Mouse (Mus musculus) intestine, embryonic 15.5 days (tissue): ENCODE measurements around the gene Kiz. TPM values are rescaled to one million over a fixed set of nuclear protein-coding genes. Genes with fewer than 3 reads are reported as not detected.
A peak's percentile ranks its signal among the peaks of the same experiment; 100 is the strongest.

Source experiments
- ATAC-seq: fragments of 200-750 bp; cut with Nextera tagmentation; 2 replicates; pipeline ENCODE4 v1.8.0; 2017; ENCODE audit warnings: moderate TSS enrichment, moderate library complexity
- H3K27ac ChIP-seq: fragments of 300-500 bp; sonication (generic); 2 replicates; pipeline ENCODE4 v1.5.1; 2015; ENCODE audit warnings: mild to moderate bottlenecking, inconsistent platforms
- H3K27me3 ChIP-seq: fragments of 300-500 bp; sonication (generic); replicated peaks from 2 replicates; pipeline ENCODE4 v1.6.1; 2015; ENCODE audit warnings: inconsistent platforms
- H3K36me3 ChIP-seq: fragments of 300-500 bp; sonication (generic); 2 replicates; pipeline ENCODE4 v1.6.1; 2015; ENCODE audit warnings: inconsistent platforms
- H3K4me1 ChIP-seq: fragments of 300-500 bp; sonication (generic); replicated peaks from 2 replicates; pipeline ENCODE4 v1.6.1; 2015; ENCODE audit warnings: inconsistent platforms
- H3K4me2 ChIP-seq: fragments of 300-500 bp; sonication (generic); replicated peaks from 2 replicates; pipeline ENCODE4 v1.6.1; 2015; ENCODE audit warnings: mild to moderate bottlenecking, inconsistent platforms
- H3K4me3 ChIP-seq: fragments of 300-500 bp; sonication (generic); replicated peaks from 2 replicates; pipeline ENCODE4 v1.5.1; 2015; ENCODE audit warnings: inconsistent platforms
- H3K9ac ChIP-seq: fragments of 300-500 bp; sonication (generic); 2 replicates; pipeline ENCODE4 v1.6.1; 2015; ENCODE audit warnings: inconsistent platforms
- H3K9me3 ChIP-seq: fragments of 300-500 bp; sonication (generic); 2 replicates; pipeline ENCODE4 v1.6.1; 2016; ENCODE audit warnings: inconsistent platforms
- WGBS: fragments of 180-500 bp; shearing (Covaris S2); methylation state at CpG from one replicate; pipeline ENCODE4 v1.1.7; 2015; 5-methylcytosine and 5-hydroxymethylcytosine counted together
- polyA plus RNA-seq: library from polyadenylated mRNA; unstranded; fragments of >200 nt; fragmentation: Nextera tagmentation; extraction: Ambion mirVana; gene quantifications from 2 replicates; pipeline ENCODE4 v1.2.1, GENCODE M21; 2015

Kiz gene
- polyA plus RNA-seq, 1 experiment from 2014 or later: 24.2 TPM

DNA sequence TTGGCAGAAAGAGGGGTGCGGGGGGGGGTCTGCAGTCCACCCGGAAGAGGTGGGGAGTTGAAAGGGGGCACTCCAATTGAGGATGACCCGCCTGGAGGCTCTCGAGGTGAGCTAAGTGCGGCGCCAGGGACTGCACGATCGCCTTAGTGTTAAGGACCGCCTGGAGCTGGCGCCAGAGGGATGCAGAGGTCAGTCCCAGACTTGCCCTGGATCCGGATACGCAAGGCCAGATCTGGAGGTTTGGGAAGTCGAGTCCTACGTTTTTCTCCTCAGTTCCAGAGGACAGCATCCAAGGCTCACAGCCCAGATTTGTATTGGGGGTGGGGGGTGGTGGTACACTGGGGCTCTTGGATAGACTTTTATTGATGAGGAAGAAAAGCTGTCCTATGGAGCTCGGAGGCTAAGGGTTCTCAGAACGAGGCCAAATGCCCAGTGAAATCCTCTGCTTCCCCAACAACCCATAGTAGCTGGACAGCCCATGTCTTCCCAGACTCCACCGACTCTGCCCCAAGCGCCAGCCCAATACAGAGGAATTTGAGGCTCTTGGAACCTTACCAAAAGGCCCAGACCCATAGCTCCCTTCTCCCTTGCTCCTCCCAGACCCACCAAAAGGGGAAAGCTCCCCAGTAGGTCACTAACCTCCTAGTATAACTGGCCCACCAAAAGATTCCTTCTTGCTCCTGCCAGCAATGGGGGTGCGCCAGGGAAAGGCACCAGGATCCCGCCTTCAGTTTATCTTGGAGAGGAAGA lies 20.2 kb upstream of the Kiz start:
- Histone ChIP-seq H3K4me3 (peak overlapping the region; percentile 11; the same call in 1 of the 2 replicates), H3K27me3 (peaks cover 83% of the 10 kb centered on the region), H3K9ac (no peak overlapping the region), H3K4me2 (peak overlapping the region; percentile 39; the same call in 1 of the 2 replicates), H3K36me3 (no peaks in the 10 kb centered on the region), H3K4me1 (peaks cover 10% of the 10 kb centered on the region), H3K9me3 (no peaks in the 10 kb centered on the region), H3K27ac (no peak overlapping the region)
- 1% methylated on average over 20 of the region's 20 CpGs for WGBS
- ATAC-seq: peak; percentile 43; the same call in 1 of the 2 replicates

DNA sequence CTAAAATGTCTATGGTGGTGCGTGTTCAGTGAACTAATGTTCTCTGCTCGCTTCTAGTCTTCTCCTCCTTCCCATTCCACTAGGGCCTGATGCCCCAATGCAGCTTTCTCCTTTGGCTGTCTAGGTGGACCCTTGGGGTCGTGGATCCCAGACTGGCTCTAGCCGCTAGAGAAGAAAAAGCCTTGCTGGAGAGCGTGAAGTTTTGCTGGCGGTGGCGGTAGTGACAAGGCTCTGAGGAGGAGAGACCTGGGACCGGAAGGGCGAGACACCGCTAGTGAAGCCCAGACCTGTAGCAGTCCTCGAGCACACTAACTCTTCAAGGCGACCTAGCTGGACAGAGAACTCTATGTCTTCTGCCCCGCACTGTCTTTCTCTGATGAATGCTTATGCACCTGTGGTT lies 19.4 kb upstream of the Kiz start:
- H3K27ac ChIP-seq: no peak overlapping the region
- 3% methylated on average over 13 of the region's 13 CpGs for WGBS
- H3K4me1 ChIP-seq: peaks cover 10% of the 10 kb centered on the region
- no peaks in the 10 kb centered on the region for H3K9me3 ChIP-seq
- ATAC-seq: no peak
- no peak overlapping the region for H3K4me3 ChIP-seq
- peaks cover 82% of the 10 kb centered on the region for H3K27me3 ChIP-seq
- H3K9ac ChIP-seq: no peak overlapping the region
- no peaks in the 10 kb centered on the region for H3K36me3 ChIP-seq
- no peak overlapping the region for H3K4me2 ChIP-seq

DNA sequence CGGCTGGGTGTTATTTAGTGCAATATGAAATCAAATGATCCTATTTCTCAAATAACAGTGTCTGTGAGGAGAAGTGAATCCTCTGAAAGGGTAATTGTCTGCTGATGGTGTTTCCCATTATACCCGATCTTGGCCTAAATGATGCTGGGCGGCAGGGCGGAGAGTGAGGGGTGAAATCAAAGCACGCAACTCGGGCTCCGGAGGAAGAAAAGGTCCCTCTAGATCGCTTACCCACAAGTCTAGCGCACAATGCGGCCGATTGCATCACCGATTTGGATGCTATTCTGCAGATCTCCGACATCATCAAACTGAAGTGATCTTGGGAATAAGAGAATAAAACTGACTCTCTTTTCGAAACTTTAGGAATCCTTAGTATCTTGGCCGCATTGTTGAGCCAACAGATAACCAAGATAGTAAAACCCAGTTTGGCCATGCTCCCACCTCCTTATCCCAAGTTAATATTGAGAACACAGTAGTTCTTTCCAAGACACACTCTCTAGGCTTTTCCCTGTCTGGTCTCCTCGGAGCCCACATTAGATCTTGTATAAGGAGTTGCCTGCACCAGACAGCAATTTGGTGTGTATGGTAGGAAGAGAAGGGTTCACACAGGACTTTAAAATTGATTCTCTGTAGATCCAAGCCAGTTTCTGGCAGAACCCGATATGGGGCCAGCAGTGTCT lies 18.7 kb upstream of the Kiz start:
- Histone ChIP-seq H3K27ac (no peak overlapping the region), H3K4me3 (no peak overlapping the region), H3K4me1 (peaks cover 10% of the 10 kb centered on the region), H3K9ac (no peak overlapping the region), H3K36me3 (no peaks in the 10 kb centered on the region), H3K4me2 (no peak overlapping the region), H3K27me3 (peaks cover 82% of the 10 kb centered on the region), H3K9me3 (no peaks in the 10 kb centered on the region)
- 5% methylated on average over 17 of the region's 17 CpGs for WGBS
- no peak for ATAC-seq

DNA sequence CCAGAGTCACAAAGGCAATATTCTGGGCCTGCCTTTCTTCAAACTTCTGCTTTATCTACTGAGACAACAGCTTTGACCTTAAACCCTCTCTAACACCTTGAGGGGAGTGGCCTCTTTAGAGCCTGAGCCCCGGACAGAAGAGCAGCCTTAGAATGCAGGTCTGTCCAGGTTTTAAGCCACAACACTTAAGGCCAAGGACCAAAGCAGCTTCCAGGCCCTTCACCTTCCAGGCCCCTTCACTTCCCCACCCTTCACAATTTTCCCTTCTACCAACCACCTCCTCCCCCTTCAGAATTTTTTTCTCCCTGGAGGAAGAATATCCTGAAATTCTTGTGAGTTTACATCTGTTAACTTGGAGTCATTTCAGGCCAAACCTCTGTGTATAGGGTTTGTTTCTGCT lies 18.0 kb upstream of the Kiz start:
- peaks cover 10% of the 10 kb centered on the region for H3K4me1 ChIP-seq
- no peak for ATAC-seq
- no peaks in the 10 kb centered on the region for H3K36me3 ChIP-seq
- no peak overlapping the region for H3K9ac ChIP-seq
- no peak overlapping the region for H3K4me3 ChIP-seq
- WGBS: 0% methylated on average over 1 of the region's 1 CpGs
- H3K27ac ChIP-seq: no peak overlapping the region
- no peak overlapping the region for H3K4me2 ChIP-seq
- no peaks in the 10 kb centered on the region for H3K9me3 ChIP-seq
- H3K27me3 ChIP-seq: peaks cover 76% of the 10 kb centered on the region

GRCm38 (mm10) chr2:146838596-146839302 lies 16.9 kb upstream of the Kiz start:
- Histone ChIP-seq H3K4me2 (no peak overlapping the region), H3K9me3 (no peaks in the 10 kb centered on the region), H3K4me3 (no peak overlapping the region), H3K9ac (no peak overlapping the region), H3K4me1 (peaks cover 10% of the 10 kb centered on the region), H3K27me3 (peaks cover 65% of the 10 kb centered on the region), H3K27ac (no peak overlapping the region), H3K36me3 (no peaks in the 10 kb centered on the region)
- no peak for ATAC-seq
- WGBS: 1% methylated on average over 30 of the region's 30 CpGs

DNA sequence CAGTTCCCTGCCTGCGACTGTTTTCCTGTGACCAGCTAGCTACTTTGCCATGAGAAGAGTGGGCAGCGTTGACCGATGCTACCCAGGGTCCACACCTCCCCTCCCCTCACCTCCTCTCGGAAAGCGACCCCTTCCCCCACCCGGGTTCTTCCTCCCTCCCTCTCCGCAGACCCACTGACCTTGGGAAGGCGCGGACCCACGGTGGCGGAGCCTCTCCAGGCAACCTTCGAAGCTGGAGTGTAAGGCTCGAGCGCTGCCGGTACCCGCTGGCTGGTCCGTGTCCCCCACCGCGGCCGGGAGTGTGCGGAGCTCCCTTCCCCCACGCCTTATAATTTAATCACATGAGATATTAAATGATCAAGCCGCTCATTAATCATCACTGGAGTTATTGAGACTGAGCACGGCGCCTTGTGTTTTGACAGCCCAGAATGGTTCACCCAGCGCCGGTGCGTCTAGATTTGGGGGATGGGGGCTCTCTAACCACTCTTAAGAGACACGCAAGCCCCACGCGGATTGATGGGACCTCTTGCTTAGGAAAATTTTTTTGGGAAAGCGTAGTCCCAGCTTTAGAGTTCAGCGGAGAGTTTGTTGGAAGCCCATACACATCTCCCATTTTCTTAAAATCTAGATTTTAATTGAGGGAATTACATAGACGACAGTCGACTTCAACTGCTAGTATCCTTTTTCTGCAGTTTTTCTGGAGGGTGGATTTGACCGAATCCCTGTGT lies 16.2 kb upstream of the Kiz start:
- peak; percentile 27; the same call in 1 of the 2 replicates for ATAC-seq
- Histone ChIP-seq H3K4me1 (peaks cover 8% of the 10 kb centered on the region), H3K4me3 (no peak overlapping the region), H3K27ac (no peak overlapping the region), H3K9me3 (no peaks in the 10 kb centered on the region), H3K36me3 (no peaks in the 10 kb centered on the region), H3K4me2 (0 out of 2 replicates have a peak overlapping the region, but pooled peaks have one; percentile 0), H3K9ac (no peak overlapping the region), H3K27me3 (peaks cover 59% of the 10 kb centered on the region)
- WGBS: 3% methylated on average over 36 of the region's 36 CpGs

DNA sequence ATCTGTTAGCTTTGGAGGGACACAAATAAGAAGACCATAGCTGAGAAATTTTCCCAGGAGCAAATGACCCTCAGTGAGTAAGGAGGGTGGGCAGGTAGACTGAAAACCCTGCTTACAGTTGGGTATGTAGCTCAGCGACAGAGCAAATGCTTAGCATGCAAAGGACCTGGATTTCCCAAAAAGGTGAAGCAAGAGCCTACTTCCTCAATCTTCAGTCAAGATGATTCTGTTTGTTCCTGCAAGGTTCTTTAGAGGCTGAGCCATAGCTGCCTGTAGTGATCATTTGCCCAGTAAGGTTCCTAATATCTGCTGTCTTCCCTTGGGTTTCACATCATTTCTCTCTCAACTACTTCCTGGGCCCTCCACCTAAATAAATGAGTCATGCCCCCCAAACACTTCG lies 7.8 kb upstream of the Kiz start:
- Histone ChIP-seq H3K4me2 (no peak overlapping the region), H3K27me3 (no peaks in the 10 kb centered on the region), H3K4me3 (no peak overlapping the region), H3K27ac (no peak overlapping the region), H3K4me1 (no peaks in the 10 kb centered on the region), H3K9ac (no peak overlapping the region), H3K36me3 (no peaks in the 10 kb centered on the region), H3K9me3 (no peaks in the 10 kb centered on the region)
- WGBS: 95% methylated on average over 2 of the region's 2 CpGs
- no peak for ATAC-seq

- WGBS: under 1% methylated on average over 11 of the region's 11 CpGs
- peak; percentile 59 for ATAC-seq
- no peaks in the 10 kb centered on the region for H3K4me1 ChIP-seq
- H3K4me2 ChIP-seq: peak overlapping the region; percentile 69
- H3K36me3 ChIP-seq: no peaks in the 10 kb centered on the region
- H3K27me3 ChIP-seq: no peaks in the 10 kb centered on the region
- peak overlapping the region; percentile 58 for H3K27ac ChIP-seq
- peak overlapping the region; percentile 79 for H3K9ac ChIP-seq
- H3K4me3 ChIP-seq: peak overlapping the region; percentile 94
- no peaks in the 10 kb centered on the region for H3K9me3 ChIP-seq
Observed at GRCm38 (mm10) chr2:146856120-146856519, 456 bp downstream of the Kiz start.

DNA sequence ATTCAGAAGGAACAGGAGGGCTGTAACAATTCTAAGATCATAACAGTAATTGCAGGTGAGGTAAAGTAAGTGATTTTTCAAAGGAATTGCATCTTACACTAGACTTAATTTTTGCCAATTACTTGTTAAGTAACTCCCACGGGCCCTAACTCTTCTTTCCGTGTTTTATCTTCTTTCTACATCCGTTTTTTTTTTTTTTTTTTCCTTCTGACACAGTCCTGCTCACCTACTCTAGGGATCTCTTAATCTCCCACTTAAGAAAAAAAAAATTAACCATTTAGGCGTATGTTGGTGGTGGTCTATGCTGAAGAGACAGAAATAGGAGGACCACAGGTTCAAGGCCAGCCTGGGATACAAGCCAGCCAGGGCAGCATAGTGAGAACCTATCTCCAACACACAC lies 1.2 kb downstream of the Kiz start:
- Histone ChIP-seq H3K9me3 (no peaks in the 10 kb centered on the region), H3K27me3 (no peaks in the 10 kb centered on the region), H3K4me1 (no peaks in the 10 kb centered on the region), H3K4me2 (no peak overlapping the region), H3K4me3 (no peak overlapping the region), H3K27ac (no peak overlapping the region), H3K36me3 (no peaks in the 10 kb centered on the region), H3K9ac (no peak overlapping the region)
- ATAC-seq: no peak
- 64% methylated on average over 4 of the region's 4 CpGs for WGBS

GRCm38 (mm10) chr2:146865781-146866180 lies 10.1 kb downstream of the Kiz start:
- ATAC-seq: no peak
- Histone ChIP-seq H3K9me3 (no peaks in the 10 kb centered on the region), H3K36me3 (no peaks in the 10 kb centered on the region), H3K4me1 (no peaks in the 10 kb centered on the region), H3K4me3 (no peak overlapping the region), H3K9ac (no peak overlapping the region), H3K27ac (no peak overlapping the region), H3K27me3 (no peaks in the 10 kb centered on the region), H3K4me2 (no peak overlapping the region)
- 75% methylated on average over 3 of the region's 3 CpGs for WGBS

DNA sequence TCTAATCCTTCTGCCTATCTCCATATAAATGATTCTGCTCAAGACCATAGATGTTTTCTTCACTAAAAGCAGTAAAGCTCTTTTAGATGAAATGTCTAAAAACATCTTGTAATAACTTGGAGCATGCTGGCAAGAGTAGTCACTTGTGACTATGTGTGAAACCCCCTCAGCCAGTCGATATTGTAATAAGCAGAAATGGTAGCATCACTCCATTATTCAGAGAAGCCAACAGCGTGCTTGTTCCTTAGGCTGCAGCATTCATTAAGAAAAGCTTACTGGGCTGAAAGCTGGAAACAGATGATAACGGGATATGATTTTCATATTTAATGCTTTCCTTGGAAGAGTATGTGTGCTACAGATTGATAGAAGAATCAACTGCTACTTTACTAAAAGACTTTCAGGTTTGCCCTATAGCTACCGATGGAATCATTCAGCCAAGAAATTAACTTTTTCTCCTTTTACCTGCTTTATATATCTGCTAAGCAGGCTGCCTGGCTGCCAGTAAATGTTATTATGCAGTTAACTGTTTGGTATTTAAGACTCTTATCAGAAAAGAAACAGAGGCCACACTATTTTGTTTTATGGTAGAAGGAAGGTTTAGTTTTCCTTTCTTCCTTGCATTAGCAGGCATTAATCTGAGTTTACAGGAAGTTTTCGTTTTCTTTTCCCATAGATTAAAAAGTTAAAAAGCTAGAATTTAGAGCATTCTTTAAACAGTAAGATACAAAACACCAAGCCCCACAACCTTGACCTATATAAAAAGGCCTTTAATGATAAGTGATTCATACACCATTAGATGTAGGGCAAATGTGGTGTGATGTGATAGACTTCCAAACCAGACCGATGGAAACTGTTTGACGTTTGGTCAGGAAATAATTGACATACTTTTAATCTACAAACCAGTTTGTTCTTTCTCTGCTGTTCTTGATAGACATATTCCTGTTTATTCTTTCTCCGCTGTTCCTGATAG lies 15.9 kb downstream of the Kiz start:
- no peak overlapping the region for H3K4me2 ChIP-seq
- no peaks in the 10 kb centered on the region for H3K27me3 ChIP-seq
- H3K9ac ChIP-seq: no peak overlapping the region
- H3K27ac ChIP-seq: no peak overlapping the region
- 87% methylated on average over 8 of the region's 8 CpGs for WGBS
- no peaks in the 10 kb centered on the region for H3K4me1 ChIP-seq
- no peak for ATAC-seq
- no peaks in the 10 kb centered on the region for H3K9me3 ChIP-seq
- no peak overlapping the region for H3K4me3 ChIP-seq
- no peaks in the 10 kb centered on the region for H3K36me3 ChIP-seq
